Mouse (Mus musculus) bone marrow, adult 2 months (tissue): ENCODE measurements around the gene Chn2.

Source experiments
- CTCF ChIP-seq: fragments of 200-500 bp; IDR thresholded peaks from 2 replicates; pipeline ENCODE4 v1.5.1; 2011; ENCODE audit warnings: low read length, control low read depth; ENCODE audit not compliant: control insufficient read depth, insufficient read depth
- POLR2A ChIP-seq: fragments of 200-500 bp; IDR thresholded peaks from 2 replicates; pipeline ENCODE4 v1.6.1; 2011; ENCODE audit warnings: low read depth, mild to moderate bottlenecking, control low read depth, low read length, borderline replicate concordance; ENCODE audit not compliant: control insufficient read depth

DNA sequence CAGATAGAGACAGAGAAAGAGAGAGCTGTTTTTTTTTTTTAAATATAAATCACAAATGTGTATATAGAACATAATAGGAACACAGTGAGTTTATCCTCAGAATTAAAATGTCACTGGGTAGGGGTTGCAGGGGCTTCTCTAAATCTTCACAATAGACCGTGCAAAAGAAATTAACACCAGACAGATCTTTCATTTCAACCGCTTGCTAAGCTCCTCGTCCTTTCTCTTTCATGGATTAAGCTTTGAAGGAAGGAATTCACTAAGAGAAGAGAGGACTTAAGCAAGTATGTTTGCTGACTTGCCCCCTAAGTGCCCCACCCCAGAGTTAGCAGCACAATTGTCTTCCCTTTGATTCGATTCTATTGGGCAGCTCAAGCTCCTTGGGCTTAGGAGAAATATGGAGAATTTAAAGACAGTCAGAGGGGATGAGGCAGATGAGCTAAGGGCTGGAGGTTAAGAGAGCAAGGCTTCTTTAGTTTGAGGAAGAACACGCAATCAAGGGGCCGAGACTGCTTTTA is 166.9 kb downstream of the Chn2 start:
- TF ChIP-seq CTCF (no peak), POLR2A (no peak)
